Comparison of ENCODE assay signal across 12 mouse cellular contexts in the genomic region with DNA sequence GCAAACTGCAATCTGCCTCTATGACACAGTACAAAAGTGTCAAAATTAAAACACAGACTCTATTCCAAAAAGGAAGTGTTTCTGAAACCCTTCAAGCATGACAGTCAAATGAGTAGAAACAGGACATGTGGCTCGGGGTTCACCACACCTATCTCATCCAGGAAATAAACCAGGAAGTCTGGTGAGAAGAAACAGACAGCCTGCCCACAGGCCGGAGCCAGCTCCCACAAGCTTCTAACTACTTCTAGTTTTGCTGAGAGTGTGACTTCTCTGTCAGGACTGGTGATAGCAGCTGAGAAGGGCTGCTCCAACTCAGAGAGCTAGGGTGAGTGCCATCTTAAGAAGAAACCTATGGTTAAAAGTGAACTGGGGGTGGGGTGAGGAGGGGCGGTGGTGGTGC. TPM values are rescaled to one million over a fixed set of nuclear protein-coding genes. Genes with fewer than 3 reads are reported as not detected.
A peak's percentile ranks its signal among the peaks of the same experiment; 100 is the strongest.
DNase-seq lines count a peak whose midpoint lies in the region; ATAC-seq and TF ChIP-seq lines count a peak whose summit lies in the region.
"Had no signal": no experiment of that assay in that cellular context is flagged by ENCODE, and none has a peak within 500 bp of the region (broad histone marks: within the 10 kb centered on the region; RNA-seq: fewer than 3 reads in every experiment).

No protein-coding gene starts in this region.

- 43% methylated on average over 3 of the region's 3 CpGs for WGBS in heart, embryonic 15.5 days
- WGBS in liver, embryonic 11.5 days: 42% methylated on average over 3 of the region's 3 CpGs
- whole genome bisulfite sequencing in forebrain, embryonic 15.5 days: 86% methylated on average over 3 of the region's 3 CpGs

- dilution Hi-C loops in CH12.LX (cut with MboI; ENCODE audit: extremely low pct_ligation_motif_present, extremely low pct_unique_long_range_greater_than_20kb, low sequenced_read_pairs): no loop called here

- H3K9ac ChIP-seq in heart, embryonic 15.5 days: no peak overlapping the region
- no peak overlapping the region for H3K9ac ChIP-seq in CH12.LX (ENCODE audit: insufficient read depth, low read depth)
- H3K9ac ChIP-seq in liver, embryonic 11.5 days (ENCODE audit: low read depth, low read length): no peak overlapping the region
- H3K9ac ChIP-seq in forebrain, embryonic 15.5 days (replicated peaks): no peak overlapping the region
- H3K9ac ChIP-seq: embryonic facial prominence, embryonic 12.5 days; neural tube, embryonic 12.5 days had no signal

- in situ Hi-C loops in CH12.LX (cut with MboI; ENCODE audit: low pct_ligation_motif_present, low pct_unique_long_range_greater_than_20kb, low sequenced_read_pairs): no loop called here

- H3K36me3 ChIP-seq in heart, embryonic 15.5 days: 0 out of 2 replicates have a peak, but pooled peaks cover 2% of the 10 kb centered on the region
- peaks cover 0 to 16% of the 10 kb centered on the region in 2 experiments for H3K36me3 ChIP-seq in CH12.LX (replicated peaks in 1 of 2; ENCODE audit: control insufficient read depth in 1 of 2, insufficient read depth in 1 of 2, low read length in 1 of 2)
- H3K36me3 ChIP-seq in liver, embryonic 11.5 days (ENCODE audit: control insufficient read depth, insufficient read depth, low read length): peaks cover 2% of the 10 kb centered on the region; the same call in 1 of the 2 replicates
- 0 out of 2 replicates have a peak, but pooled peaks cover 3% of the 10 kb centered on the region for H3K36me3 ChIP-seq in forebrain, embryonic 15.5 days
- H3K36me3 ChIP-seq: neural tube, embryonic 12.5 days had no signal

- intact Hi-C loops in heart, postnatal 36 days (cut with DNase I): no loop called here

- H3K4me2 ChIP-seq in heart, embryonic 15.5 days: no peak overlapping the region
- 0 out of 2 replicates have a peak overlapping the region, but pooled peaks have one; percentile 14 for H3K4me2 ChIP-seq in CH12.LX (ENCODE audit: insufficient read depth, low read depth, poor library complexity, severe bottlenecking)
- H3K4me2 ChIP-seq in liver, embryonic 11.5 days: no peak overlapping the region
- no peak overlapping the region for H3K4me2 ChIP-seq in forebrain, embryonic 15.5 days (replicated peaks)
- H3K4me2 ChIP-seq: embryonic facial prominence, embryonic 12.5 days; neural tube, embryonic 12.5 days had no signal

- peak overlapping the region; percentile 44 for H3K27ac ChIP-seq in heart, embryonic 15.5 days
- H3K27ac ChIP-seq in CH12.LX (ENCODE audit: insufficient read depth, low read depth): no peak overlapping the region
- 0 out of 2 replicates have a peak overlapping the region, but pooled peaks have one; percentile 26 for H3K27ac ChIP-seq in liver, embryonic 11.5 days (ENCODE audit: low read depth, low read length)
- no peak overlapping the region for H3K27ac ChIP-seq in forebrain, embryonic 15.5 days (replicated peaks)
- H3K27ac ChIP-seq: embryonic facial prominence, embryonic 12.5 days; gastrocnemius, adult 2 months; neural tube, embryonic 12.5 days had no signal

- no peak for TF ChIP-seq POLR2A in CH12.LX (IDR thresholded peaks at IDR 0.05; ENCODE audit: low read depth, low read length)

- peaks cover 8% of the 10 kb centered on the region for H3K4me1 ChIP-seq in heart, embryonic 15.5 days (replicated peaks)
- peaks cover 8 to 16% of the 10 kb centered on the region in 2 experiments; a peak in 3 of 4 replicates for H3K4me1 ChIP-seq in CH12.LX (ENCODE audit: control insufficient read depth in 1 of 2, insufficient read depth in 2 of 2)
- H3K4me1 ChIP-seq in liver, embryonic 11.5 days (replicated peaks; ENCODE audit: control insufficient read depth, insufficient read depth, low read length): peaks cover 35% of the 10 kb centered on the region
- H3K4me1 ChIP-seq in forebrain, embryonic 15.5 days: no peaks in the 10 kb centered on the region
- H3K4me1 ChIP-seq: embryonic facial prominence, embryonic 12.5 days; neural tube, embryonic 12.5 days had no signal

- 0 out of 2 replicates have a peak, but pooled peaks have one; percentile 31 for ATAC-seq in heart, embryonic 15.5 days (replicated peaks; ENCODE audit: insufficient number of reproducible peaks, insufficient read depth, low FRiP score, low read depth)
- peak; percentile 19; the same call in 1 of the 2 replicates for ATAC-seq in liver, embryonic 11.5 days (replicated peaks; ENCODE audit: low FRiP score)
- ATAC-seq in forebrain, embryonic 15.5 days (replicated peaks): no peak

- no peak for TF ChIP-seq RAD21 in CH12.LX (IDR thresholded peaks at IDR 0.05; ENCODE audit: low read depth, low read length)

- no peak overlapping the region for H3K4me3 ChIP-seq in heart, embryonic 15.5 days
- H3K4me3 ChIP-seq in CH12.LX (replicated peaks in 1 of 3; ENCODE audit: low read depth in 2 of 3, low read length in 2 of 3, poor library complexity in 1 of 3): no peak overlapping the region
- no peak overlapping the region for H3K4me3 ChIP-seq in liver, embryonic 11.5 days (ENCODE audit: low read depth, low read length)
- no peak overlapping the region for H3K4me3 ChIP-seq in forebrain, embryonic 15.5 days
- H3K4me3 ChIP-seq: embryonic facial prominence, embryonic 12.5 days; gastrocnemius, adult 2 months; neural tube, embryonic 12.5 days had no signal

- no peaks in the 10 kb centered on the region; the same call in 1 of the 2 replicates for H3K79me2 ChIP-seq in CH12.LX (replicated peaks; ENCODE audit: control insufficient read depth, extremely low read depth, insufficient read depth, poor library complexity, severe bottlenecking)

- peak; percentile 71 for TF ChIP-seq EP300 in CH12.LX (IDR thresholded peaks at IDR 0.05; ENCODE audit: low read length)

- H3K27me3 ChIP-seq in heart, embryonic 15.5 days: no peaks in the 10 kb centered on the region
- H3K27me3 ChIP-seq in CH12.LX (replicated peaks): no peaks in the 10 kb centered on the region
- no peaks in the 10 kb centered on the region for H3K27me3 ChIP-seq in liver, embryonic 11.5 days (replicated peaks; ENCODE audit: control insufficient read depth, insufficient read depth, low read length)
- no peaks in the 10 kb centered on the region for H3K27me3 ChIP-seq in forebrain, embryonic 15.5 days
- H3K27me3 ChIP-seq: embryonic facial prominence, embryonic 12.5 days; neural tube, embryonic 12.5 days had no signal

- DNase-seq in heart, postnatal 36 days: no peak
- peak; percentile 74 for DNase-seq in CH12.LX (ENCODE audit: extremely low read depth)
- DNase-seq in liver, embryonic 11.5 days (ENCODE audit: low spot score): no peak
- DNase-seq in spleen, adult 12 weeks (ENCODE audit: low spot score): peak; percentile 14
- DNase-seq in Muller cell, postnatal 12 days (ENCODE audit: inconsistent ontology term): no peak
- DNase-seq in cerebellum, postnatal 10 days: no peak
- DNase-seq: gastrocnemius, adult 2 months; right cerebral cortex, postnatal 4 days had no signal

- no peaks in the 10 kb centered on the region for H3K9me3 ChIP-seq in heart, embryonic 15.5 days (replicated peaks)
- no peaks in the 10 kb centered on the region for H3K9me3 ChIP-seq in CH12.LX (replicated peaks; ENCODE audit: low read length)
- no peaks in the 10 kb centered on the region for H3K9me3 ChIP-seq in liver, embryonic 11.5 days (ENCODE audit: control insufficient read depth, low read length)
- no peaks in the 10 kb centered on the region for H3K9me3 ChIP-seq in forebrain, embryonic 15.5 days
- H3K9me3 ChIP-seq: embryonic facial prominence, embryonic 12.5 days; neural tube, embryonic 12.5 days had no signal

- TF ChIP-seq CTCF in CH12.LX (conservative IDR thresholded peaks at IDR 0.05 in 1 of 2, IDR thresholded peaks at IDR 0.05 in 1 of 2; ENCODE audit: low read depth in 2 of 2, low read length in 2 of 2): no peak

TF ChIP-seq in CH12.LX, 34 proteins besides CTCF, POLR2A, EP300 and RAD21 (continues in another document):
- peak; percentile 49; the same call in 1 of the 2 replicates for TF ChIP-seq MEF2A (IDR thresholded peaks at IDR 0.05; ENCODE audit: borderline replicate concordance, low read depth, low read length)
- 0 out of 2 replicates have a peak, but pooled peaks have one; percentile 15 for TF ChIP-seq TCF12 (IDR thresholded peaks at IDR 0.05; ENCODE audit: low read depth, low read length)
- TF ChIP-seq MYC (IDR thresholded peaks at IDR 0.05; ENCODE audit: low read depth, low read length): peak; percentile 70
- peak; percentile 35; the same call in 1 of the 2 replicates for TF ChIP-seq IRF4 (IDR thresholded peaks at IDR 0.05; ENCODE audit: low read depth, low read length)
- TF ChIP-seq MAX (IDR thresholded peaks at IDR 0.05; ENCODE audit: low read length): 0 out of 2 replicates have a peak, but pooled peaks have one; percentile 52
- no peak; the same call in 1 of the 2 replicates for TF ChIP-seq HCFC1 (IDR thresholded peaks at IDR 0.05; ENCODE audit: low read depth, low read length)
- TF ChIP-seq ZKSCAN1 (IDR thresholded peaks at IDR 0.05; ENCODE audit: borderline replicate concordance, low read depth, low read length): no peak
- peak; percentile 80 for TF ChIP-seq ELF1 (IDR thresholded peaks at IDR 0.05; ENCODE audit: low read depth, low read length)
- TF ChIP-seq ZMIZ1 (IDR thresholded peaks at IDR 0.05; ENCODE audit: low read depth, low read length): 0 out of 2 replicates have a peak, but pooled peaks have one; percentile 30
- TF ChIP-seq JUN (IDR thresholded peaks at IDR 0.05; ENCODE audit: insufficient read depth, low read depth, low read length): 0 out of 2 replicates have a peak, but pooled peaks have one; percentile 4
- no peak for TF ChIP-seq NRF1 (IDR thresholded peaks at IDR 0.05; ENCODE audit: low read depth, low read length)
- TF ChIP-seq JUND (conservative IDR thresholded peaks at IDR 0.05; ENCODE audit: low read depth, low read length): peak; percentile 22; the same call in 1 of the 2 replicates
- peak; percentile 56; the same call in 1 of the 2 replicates for TF ChIP-seq SIN3A (IDR thresholded peaks at IDR 0.05; ENCODE audit: low read length)

RNA-seq across cellular contexts. Expression of a gene that starts 14.4 kb away (rescaled TPM):
- polyA plus RNA-seq in heart, embryonic 15.5 days (2015; fragmentation: Nextera tagmentation; extraction: Ambion mirVana): 27.7 and 31.4 TPM in 2 replicates
- 1 to 10 TPM; 7.9 to 8.9 TPM for total RNA-seq in heart, postnatal 36 days (2021)
- total RNA-seq in CH12.LX (2012; rRNA removed) (10.3 and 12.0 TPM in 2 replicates), CH12.LX (2014; rRNA removed) (13.5 and 16.9 TPM in 2 replicates)
- 8.6 and 9.8 TPM in 2 replicates for polyA plus RNA-seq in CH12.LX (2012; ENCODE audit: insufficient read length, low read depth)
- polyA plus RNA-seq in liver, embryonic 11.5 days (2014; fragmentation: Nextera tagmentation; extraction: Ambion mirVana): 29.3 and 32.2 TPM in 2 replicates
- 12.4 and 12.6 TPM in 2 replicates for polyA plus RNA-seq in forebrain, embryonic 15.5 days (2015; fragmentation: Nextera tagmentation; extraction: Ambion mirVana)

RNA-seq across cellular contexts. Expression of a gene that starts 38.7 kb away (rescaled TPM):
- polyA plus RNA-seq in heart, embryonic 15.5 days (2015; fragmentation: Nextera tagmentation; extraction: Ambion mirVana): 0.14 and 0.24 TPM in 2 replicates
- total RNA-seq in heart, postnatal 36 days (2021): not detected
- total RNA-seq in CH12.LX (2012; rRNA removed) (not detected in 2 replicates), CH12.LX (2014; rRNA removed) (not detected in 2 replicates)
- polyA plus RNA-seq in CH12.LX (2012; ENCODE audit: insufficient read length, low read depth): not detected in 2 replicates
- polyA plus RNA-seq in liver, embryonic 11.5 days (2014; fragmentation: Nextera tagmentation; extraction: Ambion mirVana): 0.05 and 0.18 TPM in 2 replicates
- 0.31 TPM in 2 replicates for polyA plus RNA-seq in forebrain, embryonic 15.5 days (2015; fragmentation: Nextera tagmentation; extraction: Ambion mirVana)
- total RNA-seq: gastrocnemius, adult 2 months had no signal
- polyA plus RNA-seq: neural tube, embryonic 12.5 days had no signal

Comparison
In these comparisons a context has a peak if more than half of its experiments do, and no peak if none do; other contexts are left out.
1. H3K27ac ChIP-seq: peak in heart, embryonic 15.5 days (single experiment) and liver, embryonic 11.5 days (single experiment); none in CH12.LX (single experiment) and forebrain, embryonic 15.5 days (single experiment).
2. DNase-seq: peak in CH12.LX (single experiment) and spleen, adult 12 weeks (single experiment); none in heart, postnatal 36 days (0 of 2), liver, embryonic 11.5 days (single experiment), Muller cell, postnatal 12 days (single experiment) and cerebellum, postnatal 10 days (0 of 2).